Mouse (Mus musculus) limb, embryonic 13.5 days (tissue): ENCODE measurements around the gene Fam228a. TPM values are rescaled to one million over a fixed set of nuclear protein-coding genes. Genes with fewer than 3 reads are reported as not detected.
"Not testable (repeated sequence)": the region's sequence is repeated elsewhere in the genome, so short reads cannot be mapped to it uniquely, and the experiment has no call there.

Experiments
- ATAC-seq: fragments of 200-750 bp; cut with Nextera tagmentation; 2 replicates; pipeline ENCODE4 v1.8.0; 2017; ENCODE audit warnings: low read depth, moderate number of reproducible peaks, moderate TSS enrichment; ENCODE audit not compliant: low FRiP score
- H3K27ac ChIP-seq: fragments of 300-500 bp; sonication (generic); 2 replicates; pipeline ENCODE4 v1.5.1; 2015; ENCODE audit warnings: inconsistent platforms, mild to moderate bottlenecking, moderate library complexity
- H3K27me3 ChIP-seq: fragments of 300-500 bp; sonication (generic); 2 replicates; pipeline ENCODE4 v1.6.1; 2015; ENCODE audit warnings: mild to moderate bottlenecking, inconsistent platforms
- H3K36me3 ChIP-seq: fragments of 300-500 bp; sonication (generic); 2 replicates; pipeline ENCODE4 v1.6.1; 2015; ENCODE audit warnings: inconsistent platforms, mild to moderate bottlenecking, moderate library complexity
- H3K4me1 ChIP-seq: fragments of 300-500 bp; sonication (generic); 2 replicates; pipeline ENCODE4 v1.6.1; 2015; ENCODE audit warnings: inconsistent platforms
- H3K4me2 ChIP-seq: fragments of 300-500 bp; sonication (generic); replicated peaks from 2 replicates; pipeline ENCODE4 v1.6.1; 2015; ENCODE audit warnings: inconsistent platforms, mild to moderate bottlenecking, moderate library complexity
- H3K4me3 ChIP-seq: fragments of 300-500 bp; sonication (generic); 2 replicates; pipeline ENCODE4 v1.5.1; 2015; ENCODE audit warnings: moderate library complexity, mild to moderate bottlenecking, inconsistent platforms
- H3K9ac ChIP-seq: fragments of 300-500 bp; sonication (generic); 2 replicates; pipeline ENCODE4 v1.6.1; 2015; ENCODE audit warnings: mild to moderate bottlenecking, inconsistent platforms
- H3K9me3 ChIP-seq: fragments of 300-500 bp; sonication (generic); 2 replicates; pipeline ENCODE4 v1.6.1; 2016; ENCODE audit warnings: inconsistent platforms
- WGBS: fragments of 180-500 bp; shearing (Covaris S2); methylation state at CpG from one replicate; pipeline ENCODE4 v1.1.7; 2015; 5-methylcytosine and 5-hydroxymethylcytosine counted together
- polyA plus RNA-seq: library from polyadenylated mRNA; unstranded; fragments of >200 nt; fragmentation: Nextera tagmentation; extraction: Ambion mirVana; gene quantifications from 2 replicates; pipeline ENCODE4 v1.2.1, GENCODE M21; 2015

Gene Fam228a
- polyA plus RNA-seq, 1 experiment from 2014 or later, result 0.59 TPM

GRCm38 (mm10) chr12:4709926-4710325 is 28.3 kb downstream of the Fam228a start:
- 82% methylated on average over 7 of the region's 7 CpGs for WGBS
- H3K36me3 ChIP-seq, result peaks cover 57% of the 10 kb centered on the region
- no peak overlapping the region for H3K4me3 ChIP-seq
- no peak for ATAC-seq
- H3K27me3 ChIP-seq, result no peaks in the 10 kb centered on the region
- no peaks in the 10 kb centered on the region for H3K9me3 ChIP-seq
- H3K27ac ChIP-seq, result no peak overlapping the region
- H3K4me2 ChIP-seq, result no peak overlapping the region
- H3K4me1 ChIP-seq, result no peaks in the 10 kb centered on the region
- H3K9ac ChIP-seq, result no peak overlapping the region

- Histone ChIP-seq H3K36me3 (peaks cover 51% of the 10 kb centered on the region), H3K4me2 (no peak overlapping the region), H3K9me3 (no peaks in the 10 kb centered on the region), H3K27me3 (no peaks in the 10 kb centered on the region), H3K27ac (no peak overlapping the region), H3K4me1 (no peaks in the 10 kb centered on the region), H3K9ac (no peak overlapping the region), H3K4me3 (no peak overlapping the region)
- ATAC-seq, result peak; percentile 57; the same call in 1 of the 2 replicates
- WGBS, result 81% methylated on average over 8 of the region's 8 CpGs
Measured at GRCm38 (mm10) chr12:4708881-4709604, 29.2 kb downstream of the Fam228a start.

GRCm38 (mm10) chr12:4708296-4708695 is 29.9 kb downstream of the Fam228a start:
- H3K27ac ChIP-seq, result no peak overlapping the region
- H3K4me2 ChIP-seq, result no peak overlapping the region
- H3K4me1 ChIP-seq, result no peaks in the 10 kb centered on the region
- H3K27me3 ChIP-seq, result no peaks in the 10 kb centered on the region
- ATAC-seq, result no peak
- 77% methylated on average over 4 of the region's 4 CpGs for WGBS
- H3K9me3 ChIP-seq, result no peaks in the 10 kb centered on the region
- H3K36me3 ChIP-seq, result peaks cover 50% of the 10 kb centered on the region
- H3K4me3 ChIP-seq, result no peak overlapping the region
- no peak overlapping the region for H3K9ac ChIP-seq

- H3K4me1 ChIP-seq, result no peaks in the 10 kb centered on the region
- H3K9ac ChIP-seq, result no peak overlapping the region
- H3K36me3 ChIP-seq, result peaks cover 45% of the 10 kb centered on the region
- no peak overlapping the region for H3K4me3 ChIP-seq
- no peaks in the 10 kb centered on the region for H3K27me3 ChIP-seq
- H3K27ac ChIP-seq, result no peak overlapping the region
- H3K4me2 ChIP-seq, result no peak overlapping the region
- WGBS, result 80% methylated on average over 14 of the region's 14 CpGs
- no peak for ATAC-seq
- no peaks in the 10 kb centered on the region for H3K9me3 ChIP-seq
Measured at GRCm38 (mm10) chr12:4707488-4708017, 30.7 kb downstream of the Fam228a start.

GRCm38 (mm10) chr12:4706901-4707300 is 31.3 kb downstream of the Fam228a start:
- Histone ChIP-seq H3K4me3 (no peak overlapping the region), H3K9me3 (no peaks in the 10 kb centered on the region), H3K27me3 (no peaks in the 10 kb centered on the region), H3K27ac (no peak overlapping the region), H3K36me3 (peaks cover 46% of the 10 kb centered on the region), H3K4me1 (no peaks in the 10 kb centered on the region), H3K4me2 (no peak overlapping the region), H3K9ac (no peak overlapping the region)
- 80% methylated on average over 10 of the region's 10 CpGs for whole genome bisulfite sequencing
- no peak for ATAC-seq

GRCm38 (mm10) chr12:4706175-4706574 is 32.1 kb downstream of the Fam228a start:
- Histone ChIP-seq H3K36me3 (peaks cover 52% of the 10 kb centered on the region), H3K9ac (no peak overlapping the region), H3K4me1 (no peaks in the 10 kb centered on the region), H3K4me2 (no peak overlapping the region), H3K27ac (no peak overlapping the region), H3K9me3 (no peaks in the 10 kb centered on the region), H3K27me3 (no peaks in the 10 kb centered on the region), H3K4me3 (no peak overlapping the region)
- WGBS, result 95% methylated on average over 5 of the region's 5 CpGs
- ATAC-seq, result no peak

GRCm38 (mm10) chr12:4705626-4706025 is 32.6 kb downstream of the Fam228a start:
- WGBS, result 80% methylated on average over 6 of the region's 6 CpGs
- not testable (repeated sequence) for H3K9me3 ChIP-seq

GRCm38 (mm10) chr12:4694534-4694933 is 43.7 kb downstream of the Fam228a start:
- peaks cover 20% of the 10 kb centered on the region for H3K36me3 ChIP-seq
- no peaks in the 10 kb centered on the region for H3K27me3 ChIP-seq
- no peaks in the 10 kb centered on the region for H3K9me3 ChIP-seq
- no peak overlapping the region for H3K27ac ChIP-seq
- WGBS, result 95% methylated on average over 1 of the region's 1 CpGs
- no peak overlapping the region for H3K4me2 ChIP-seq
- H3K4me1 ChIP-seq, result no peaks in the 10 kb centered on the region
- no peak overlapping the region for H3K4me3 ChIP-seq
- ATAC-seq, result no peak
- H3K9ac ChIP-seq, result no peak overlapping the region

More at GRCm38 (mm10) chr12:4705626-4706025, 32.6 kb downstream of the Fam228a start:
- not testable (repeated sequence) for ATAC-seq, H3K4me2 ChIP-seq, H3K4me1 ChIP-seq, H3K27me3 ChIP-seq, H3K4me3 ChIP-seq, H3K9ac ChIP-seq, H3K27ac ChIP-seq
- peaks cover 53% of the 10 kb centered on the region for H3K36me3 ChIP-seq

- Histone ChIP-seq H3K4me3 (no peak overlapping the region), H3K4me2 (no peak overlapping the region), H3K36me3 (peaks cover 6% of the 10 kb centered on the region; the same call in 1 of the 2 replicates), H3K9me3 (no peaks in the 10 kb centered on the region), H3K27ac (no peak overlapping the region), H3K27me3 (no peaks in the 10 kb centered on the region), H3K4me1 (no peaks in the 10 kb centered on the region), H3K9ac (no peak overlapping the region)
- WGBS, result 84% methylated on average over 3 of the region's 3 CpGs
- no peak for ATAC-seq
Measured at GRCm38 (mm10) chr12:4691193-4691592, 47.0 kb downstream of the Fam228a start.

GRCm38 (mm10) chr12:4689341-4689740 is 48.9 kb downstream of the Fam228a start:
- Histone ChIP-seq H3K4me2 (no peak overlapping the region), H3K4me1 (no peaks in the 10 kb centered on the region), H3K27ac (no peak overlapping the region), H3K4me3 (no peak overlapping the region), H3K36me3 (peaks cover 6% of the 10 kb centered on the region; the same call in 1 of the 2 replicates), H3K9ac (no peak overlapping the region), H3K9me3 (no peaks in the 10 kb centered on the region), H3K27me3 (no peaks in the 10 kb centered on the region)
- 92% methylated on average over 14 of the region's 14 CpGs for WGBS
- no peak for ATAC-seq

GRCm38 (mm10) chr12:4688386-4688785 is 49.8 kb downstream of the Fam228a start:
- Histone ChIP-seq H3K9me3 (no peaks in the 10 kb centered on the region), H3K4me3 (no peak overlapping the region), H3K27ac (no peak overlapping the region), H3K4me2 (no peak overlapping the region), H3K9ac (no peak overlapping the region), H3K4me1 (no peaks in the 10 kb centered on the region), H3K27me3 (no peaks in the 10 kb centered on the region), H3K36me3 (peaks cover 6% of the 10 kb centered on the region; the same call in 1 of the 2 replicates)
- no peak for ATAC-seq
- 84% methylated on average over 2 of the region's 2 CpGs for WGBS

- no peak for ATAC-seq
- no peaks in the 10 kb centered on the region for H3K27me3 ChIP-seq
Measured at GRCm38 (mm10) chr12:4685441-4685840, 52.8 kb downstream of the Fam228a start.

More at GRCm38 (mm10) chr12:4685441-4685840, 52.8 kb downstream of the Fam228a start:
- H3K4me2 ChIP-seq, result no peak overlapping the region
- H3K4me3 ChIP-seq, result no peak overlapping the region
- H3K9ac ChIP-seq, result no peak overlapping the region
- no peak overlapping the region for H3K27ac ChIP-seq
- no peaks in the 10 kb centered on the region for H3K4me1 ChIP-seq
- 91% methylated on average over 4 of the region's 4 CpGs for WGBS
- H3K36me3 ChIP-seq, result peaks cover 6% of the 10 kb centered on the region; the same call in 1 of the 2 replicates
- no peaks in the 10 kb centered on the region for H3K9me3 ChIP-seq
